Mouse (Mus musculus) limb, embryonic 13.5 days (tissue): ENCODE data around the gene C77080. TPM values are rescaled to one million over a fixed set of nuclear protein-coding genes. Genes with fewer than 3 reads are reported as not detected.
"Not testable (repeated sequence)": the region's sequence is repeated elsewhere in the genome, so short reads cannot be mapped to it uniquely, and the experiment has no call there.

Experiments used
- ATAC-seq: fragments of 200-750 bp; cut with Nextera tagmentation; 2 replicates; pipeline ENCODE4 v1.8.0; 2017; ENCODE audit warnings: low read depth, moderate number of reproducible peaks, moderate TSS enrichment; ENCODE audit not compliant: low FRiP score
- H3K27ac ChIP-seq: fragments of 300-500 bp; sonication (generic); 2 replicates; pipeline ENCODE4 v1.5.1; 2015; ENCODE audit warnings: inconsistent platforms, mild to moderate bottlenecking, moderate library complexity
- H3K27me3 ChIP-seq: fragments of 300-500 bp; sonication (generic); 2 replicates; pipeline ENCODE4 v1.6.1; 2015; ENCODE audit warnings: mild to moderate bottlenecking, inconsistent platforms
- H3K36me3 ChIP-seq: fragments of 300-500 bp; sonication (generic); 2 replicates; pipeline ENCODE4 v1.6.1; 2015; ENCODE audit warnings: inconsistent platforms, mild to moderate bottlenecking, moderate library complexity
- H3K4me1 ChIP-seq: fragments of 300-500 bp; sonication (generic); 2 replicates; pipeline ENCODE4 v1.6.1; 2015; ENCODE audit warnings: inconsistent platforms
- H3K4me2 ChIP-seq: fragments of 300-500 bp; sonication (generic); replicated peaks from 2 replicates; pipeline ENCODE4 v1.6.1; 2015; ENCODE audit warnings: inconsistent platforms, mild to moderate bottlenecking, moderate library complexity
- H3K4me3 ChIP-seq: fragments of 300-500 bp; sonication (generic); 2 replicates; pipeline ENCODE4 v1.5.1; 2015; ENCODE audit warnings: moderate library complexity, mild to moderate bottlenecking, inconsistent platforms
- H3K9ac ChIP-seq: fragments of 300-500 bp; sonication (generic); 2 replicates; pipeline ENCODE4 v1.6.1; 2015; ENCODE audit warnings: mild to moderate bottlenecking, inconsistent platforms
- H3K9me3 ChIP-seq: fragments of 300-500 bp; sonication (generic); 2 replicates; pipeline ENCODE4 v1.6.1; 2016; ENCODE audit warnings: inconsistent platforms
- WGBS: fragments of 180-500 bp; shearing (Covaris S2); methylation state at CpG from one replicate; pipeline ENCODE4 v1.1.7; 2015; 5-methylcytosine and 5-hydroxymethylcytosine counted together
- polyA plus RNA-seq: library from polyadenylated mRNA; unstranded; fragments of >200 nt; fragmentation: Nextera tagmentation; extraction: Ambion mirVana; gene quantifications from 2 replicates; pipeline ENCODE4 v1.2.1, GENCODE M21; 2015

Gene C77080
- polyA plus RNA-seq, 1 experiment from 2014 or later: 7.9 TPM

DNA sequence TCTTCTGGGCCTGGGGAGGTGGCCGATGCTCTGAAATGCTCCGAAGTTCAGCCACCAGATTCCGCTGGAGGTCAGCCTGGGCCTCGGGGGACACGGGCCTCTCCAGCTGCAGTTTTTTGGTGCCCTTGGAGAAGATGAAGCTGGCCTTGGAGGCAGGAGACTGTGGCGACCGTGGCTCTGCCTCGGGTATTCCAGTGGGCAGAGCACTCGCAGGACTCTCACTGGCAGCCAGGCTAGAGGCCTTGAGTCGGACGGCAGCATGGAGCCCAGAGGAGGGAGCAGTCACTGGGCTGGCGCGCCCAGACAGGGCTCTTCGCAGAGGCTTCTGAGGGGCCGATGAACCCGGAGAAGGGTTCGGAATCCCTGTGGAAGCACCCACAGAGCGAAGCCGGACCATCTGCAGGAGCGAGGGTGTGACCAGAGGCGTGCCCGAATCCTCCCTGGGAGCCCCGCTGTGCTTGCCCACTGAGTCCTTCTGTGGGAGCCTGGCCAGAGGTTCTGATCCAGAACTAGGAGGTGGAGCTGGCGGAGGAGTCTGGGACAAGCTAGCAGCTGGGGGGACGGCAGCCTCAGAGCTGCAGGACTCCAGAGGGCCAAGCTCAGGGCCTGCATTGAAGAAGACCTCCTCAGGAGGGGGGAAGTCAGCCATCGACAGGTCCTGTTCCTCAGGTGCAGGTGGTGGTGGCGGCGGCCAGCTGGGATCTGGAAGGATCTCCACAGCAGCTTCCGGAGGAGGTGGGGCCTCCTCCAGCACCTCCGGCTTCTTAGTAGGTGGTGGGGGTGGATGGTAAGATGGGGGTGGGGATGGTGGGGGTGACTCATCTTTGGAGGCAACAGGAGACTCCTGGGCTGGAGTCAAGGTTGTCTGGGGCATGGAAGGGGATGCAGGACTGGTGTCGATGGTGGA is 38.9 kb downstream of the C77080 start:
- Histone ChIP-seq H3K9me3 (no peaks in the 10 kb centered on the region), H3K36me3 (peaks cover 80% of the 10 kb centered on the region), H3K4me3 (no peak overlapping the region), H3K4me1 (peaks cover 75% of the 10 kb centered on the region), H3K27ac (no peak overlapping the region), H3K9ac (peak overlapping the region; percentile 1; the same call in 1 of the 2 replicates), H3K4me2 (no peak overlapping the region), H3K27me3 (peaks cover 31% of the 10 kb centered on the region)
- WGBS: 67% methylated on average over 31 of the region's 31 CpGs
- no peak for ATAC-seq

DNA sequence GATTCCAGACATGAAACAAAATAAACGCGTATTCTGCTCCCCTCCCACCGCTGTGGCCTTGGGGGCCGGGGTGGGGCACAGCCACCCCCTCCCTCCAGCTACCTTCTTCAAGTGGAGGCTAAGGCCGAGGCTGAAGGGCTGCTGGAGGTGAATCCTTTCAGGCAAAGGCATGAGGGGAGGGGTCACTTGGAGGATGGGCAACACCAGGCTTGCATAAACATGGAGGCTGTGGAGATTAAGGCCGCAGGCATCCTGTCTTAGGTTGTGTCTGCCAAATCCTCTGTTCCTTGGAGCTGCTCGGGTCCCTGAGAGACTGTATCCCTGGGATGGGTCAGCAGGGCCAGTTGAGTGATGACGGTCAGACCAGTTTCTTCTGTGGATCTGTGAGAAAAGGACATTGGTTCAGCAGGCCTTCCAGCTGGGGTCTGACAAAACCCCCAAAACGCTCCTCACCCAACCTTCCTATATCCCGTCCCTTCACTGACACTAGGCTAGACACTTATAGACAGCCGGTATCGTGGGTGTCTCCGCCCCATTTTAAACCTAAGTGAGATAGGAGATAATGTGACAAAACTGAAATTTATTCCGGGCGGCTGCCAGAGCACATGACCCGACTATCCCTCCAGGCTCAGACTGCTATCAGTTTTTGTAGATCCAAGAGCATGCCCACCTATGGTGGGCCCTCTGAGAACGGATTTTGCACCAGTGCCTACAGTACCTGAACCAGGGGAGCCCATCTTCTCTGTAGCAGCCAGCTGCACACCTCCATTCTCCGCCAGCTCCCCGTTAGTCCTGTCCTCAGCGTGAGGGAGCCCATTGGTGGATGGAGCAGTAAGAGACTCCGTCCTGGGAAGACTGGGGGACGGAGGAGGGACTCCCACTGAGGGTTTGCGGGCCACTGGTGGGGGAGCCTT is 39.9 kb downstream of the C77080 start:
- 76% methylated on average over 23 of the region's 23 CpGs for WGBS
- Histone ChIP-seq H3K27ac (no peak overlapping the region), H3K4me3 (no peak overlapping the region), H3K4me2 (no peak overlapping the region), H3K9me3 (no peaks in the 10 kb centered on the region), H3K4me1 (peaks cover 65% of the 10 kb centered on the region), H3K27me3 (peaks cover 31% of the 10 kb centered on the region), H3K9ac (no peak overlapping the region), H3K36me3 (peaks cover 89% of the 10 kb centered on the region)
- no peak for ATAC-seq

DNA sequence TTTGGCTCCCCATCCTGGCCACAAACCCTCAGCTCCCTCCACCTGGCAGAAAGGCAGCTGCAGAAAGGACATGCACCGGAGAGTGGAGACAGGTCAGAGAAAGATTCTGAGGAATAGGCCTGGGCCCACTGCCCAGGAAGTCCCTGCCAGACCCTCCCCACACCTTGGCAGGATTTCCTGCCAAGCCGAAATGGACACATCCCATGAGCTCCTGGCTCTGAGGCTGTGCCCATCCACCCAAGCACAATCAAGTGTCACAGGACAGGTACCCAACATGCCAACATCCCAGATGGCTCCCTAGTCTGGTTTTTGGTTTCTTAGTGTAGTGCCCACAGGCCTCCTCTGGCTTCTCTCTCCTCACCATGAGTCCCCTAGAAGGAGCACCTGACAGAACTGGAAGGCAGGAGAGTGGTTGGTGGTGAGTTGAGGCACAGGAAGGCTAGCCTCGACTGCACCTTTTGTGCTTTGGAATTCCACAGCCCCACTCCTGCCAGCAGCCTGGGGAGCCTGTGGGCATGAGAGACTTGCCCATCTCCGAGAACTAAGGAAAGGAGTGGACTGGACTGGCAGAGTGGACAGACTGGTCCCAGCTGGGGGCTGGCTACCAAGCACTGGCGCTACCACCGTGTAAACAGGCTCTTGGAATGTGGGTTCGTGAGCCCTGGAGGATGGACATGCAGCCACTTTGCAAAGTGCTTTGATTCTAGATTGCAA is 40.7 kb downstream of the C77080 start:
- no peak overlapping the region for H3K27ac ChIP-seq
- WGBS: 71% methylated on average over 7 of the region's 7 CpGs
- ATAC-seq: no peak
- H3K9ac ChIP-seq: no peak overlapping the region; the same call in 1 of the 2 replicates
- peaks cover 29% of the 10 kb centered on the region for H3K27me3 ChIP-seq
- H3K4me1 ChIP-seq: peaks cover 57% of the 10 kb centered on the region
- H3K4me3 ChIP-seq: no peak overlapping the region
- H3K9me3 ChIP-seq: no peaks in the 10 kb centered on the region
- H3K4me2 ChIP-seq: no peak overlapping the region
- peaks cover 96% of the 10 kb centered on the region for H3K36me3 ChIP-seq

DNA sequence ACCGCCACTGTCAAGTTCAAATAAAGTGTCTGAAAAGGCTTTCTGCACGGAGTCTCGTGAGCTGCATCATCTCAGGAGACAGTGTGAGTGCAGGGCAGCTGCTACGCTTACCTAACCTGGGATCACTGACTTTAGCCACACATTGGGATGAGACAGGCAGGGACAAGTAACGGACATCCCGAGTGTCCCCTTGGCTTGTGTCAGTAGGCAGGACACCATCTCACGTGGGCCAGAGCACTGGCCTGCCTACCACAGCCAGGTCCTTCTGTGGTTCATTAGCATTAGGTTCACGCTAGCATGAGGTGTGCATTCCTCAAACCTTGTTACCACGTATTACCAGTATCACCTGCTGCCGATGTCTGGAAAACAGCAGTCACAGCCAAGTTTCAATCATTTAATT is 42.0 kb downstream of the C77080 start:
- Histone ChIP-seq H3K9me3 (no peaks in the 10 kb centered on the region), H3K9ac (peak overlapping the region; percentile 39; the same call in 1 of the 2 replicates), H3K4me3 (no peak overlapping the region), H3K4me2 (peak overlapping the region; percentile 14; the same call in 1 of the 2 replicates), H3K27me3 (peaks cover 20% of the 10 kb centered on the region), H3K27ac (peak overlapping the region; percentile 81), H3K4me1 (peaks cover 46% of the 10 kb centered on the region), H3K36me3 (peaks cover 98% of the 10 kb centered on the region)
- ATAC-seq: no peak
- WGBS: 52% methylated on average over 10 of the region's 10 CpGs

DNA sequence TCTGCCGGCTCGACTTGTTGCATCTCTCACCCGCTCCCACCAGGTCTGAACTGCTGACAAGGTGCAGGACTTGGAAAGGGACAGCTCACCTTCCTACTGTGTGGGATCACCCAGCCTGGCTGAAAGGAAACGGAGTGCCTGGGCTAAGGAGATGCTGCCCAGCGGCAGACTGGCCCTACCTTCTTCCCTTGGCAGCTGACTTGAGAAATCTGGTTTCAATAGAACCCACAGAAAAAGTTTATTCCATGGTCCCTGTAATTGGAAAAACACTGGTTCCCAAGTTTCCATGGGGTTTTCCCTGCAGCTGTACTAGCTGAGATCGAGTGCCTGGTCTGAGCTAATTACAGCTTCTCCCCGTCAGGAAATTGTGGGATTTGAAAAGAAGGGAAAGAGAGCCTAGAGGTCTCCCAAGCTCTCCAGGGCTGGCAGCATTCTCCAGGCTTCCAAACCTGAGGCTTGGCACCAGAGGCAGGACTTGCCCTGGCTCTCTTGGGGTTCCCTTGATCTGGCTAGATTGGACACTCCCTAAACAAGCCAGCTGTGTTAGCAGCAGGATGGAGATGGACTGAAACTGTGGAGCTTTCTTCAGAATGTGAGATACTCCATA is 42.5 kb downstream of the C77080 start:
- Histone ChIP-seq H3K27ac (peak overlapping the region; percentile 81), H3K9me3 (no peaks in the 10 kb centered on the region), H3K4me2 (peak overlapping the region; percentile 14; the same call in 1 of the 2 replicates), H3K27me3 (peaks cover 17% of the 10 kb centered on the region), H3K4me3 (no peak overlapping the region), H3K4me1 (peaks cover 41% of the 10 kb centered on the region), H3K36me3 (peaks cover 99% of the 10 kb centered on the region), H3K9ac (peak overlapping the region; percentile 39)
- peak; percentile 16; the same call in 1 of the 2 replicates for ATAC-seq
- WGBS: 48% methylated on average over 7 of the region's 7 CpGs

DNA sequence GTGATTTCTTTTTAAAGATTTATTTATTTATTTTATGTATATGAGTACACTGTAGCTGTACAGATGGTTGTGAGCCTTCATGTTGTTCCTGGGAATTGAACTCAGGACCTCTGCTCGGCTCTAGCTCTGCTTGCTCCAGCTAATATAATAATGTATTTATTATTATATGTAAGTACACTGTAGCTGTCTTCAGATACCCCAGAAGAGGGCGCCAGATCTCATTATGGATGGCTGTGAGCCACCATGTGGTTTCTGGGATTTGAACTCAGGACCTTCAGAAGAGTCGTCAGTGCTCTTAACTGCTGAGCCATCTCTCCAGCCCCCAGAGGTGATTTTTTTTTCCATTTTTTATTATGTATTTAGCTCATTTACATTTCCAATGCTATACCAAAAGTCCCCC is 48.7 kb downstream of the C77080 start:
- H3K27me3 ChIP-seq, H3K4me1 ChIP-seq, H3K4me3 ChIP-seq, H3K27ac ChIP-seq, H3K9ac ChIP-seq, H3K4me2 ChIP-seq, H3K9me3 ChIP-seq, ATAC-seq: not testable (repeated sequence)
- H3K36me3 ChIP-seq: peaks cover 95% of the 10 kb centered on the region
- WGBS: 70% methylated on average over 3 of the region's 3 CpGs

DNA sequence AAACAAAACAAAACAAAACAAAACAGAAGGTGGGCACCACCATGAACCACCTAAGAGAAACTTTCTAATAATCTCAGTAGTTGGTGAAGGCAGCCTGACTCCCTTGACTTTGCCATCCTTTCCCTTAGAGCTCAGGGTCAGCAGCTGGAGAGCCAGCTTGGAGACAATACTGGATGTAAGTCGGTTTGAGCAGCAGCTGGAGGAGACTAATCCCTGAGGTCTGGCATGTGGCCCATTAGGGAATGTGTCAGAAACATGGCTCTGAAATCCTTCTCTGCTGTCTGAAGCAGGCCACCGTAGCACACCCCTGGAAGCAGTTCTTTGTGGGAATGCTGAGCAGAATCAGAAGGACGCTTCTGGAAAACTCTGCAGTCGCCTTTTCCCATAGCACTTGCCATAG is 49.7 kb downstream of the C77080 start:
- no peaks in the 10 kb centered on the region for H3K9me3 ChIP-seq
- WGBS: 83% methylated on average over 4 of the region's 4 CpGs
- no peak overlapping the region for H3K4me3 ChIP-seq
- ATAC-seq: no peak
- H3K27me3 ChIP-seq: no peaks in the 10 kb centered on the region
- no peak overlapping the region for H3K27ac ChIP-seq
- peaks cover 95% of the 10 kb centered on the region for H3K36me3 ChIP-seq
- no peak overlapping the region for H3K9ac ChIP-seq
- no peak overlapping the region for H3K4me2 ChIP-seq
- H3K4me1 ChIP-seq: no peaks in the 10 kb centered on the region

DNA sequence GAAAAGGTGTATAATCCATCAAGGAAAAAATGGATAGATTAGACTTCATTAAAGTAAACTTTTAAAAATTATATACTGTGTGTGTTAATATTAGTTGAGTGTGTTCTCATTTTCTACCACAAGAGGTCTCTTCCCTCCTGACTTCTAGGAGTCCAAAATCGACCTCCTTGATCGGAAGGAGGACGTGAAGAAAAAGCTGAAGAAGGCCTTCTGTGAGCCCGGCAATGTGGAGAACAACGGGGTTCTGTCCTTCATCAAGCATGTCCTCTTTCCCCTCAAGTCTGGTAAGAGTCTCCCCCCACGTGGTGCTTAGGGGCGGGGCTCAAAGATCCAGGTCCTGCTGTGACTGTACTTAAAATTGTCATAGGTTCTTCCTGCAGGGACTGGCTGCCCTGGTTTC is 51.7 kb downstream of the C77080 start:
- Histone ChIP-seq H3K4me1 (no peaks in the 10 kb centered on the region), H3K4me3 (no peak overlapping the region), H3K9me3 (no peaks in the 10 kb centered on the region), H3K9ac (no peak overlapping the region), H3K36me3 (peaks cover 94% of the 10 kb centered on the region), H3K27ac (no peak overlapping the region), H3K27me3 (no peaks in the 10 kb centered on the region), H3K4me2 (no peak overlapping the region)
- ATAC-seq: no peak
- 57% methylated on average over 7 of the region's 7 CpGs for WGBS

DNA sequence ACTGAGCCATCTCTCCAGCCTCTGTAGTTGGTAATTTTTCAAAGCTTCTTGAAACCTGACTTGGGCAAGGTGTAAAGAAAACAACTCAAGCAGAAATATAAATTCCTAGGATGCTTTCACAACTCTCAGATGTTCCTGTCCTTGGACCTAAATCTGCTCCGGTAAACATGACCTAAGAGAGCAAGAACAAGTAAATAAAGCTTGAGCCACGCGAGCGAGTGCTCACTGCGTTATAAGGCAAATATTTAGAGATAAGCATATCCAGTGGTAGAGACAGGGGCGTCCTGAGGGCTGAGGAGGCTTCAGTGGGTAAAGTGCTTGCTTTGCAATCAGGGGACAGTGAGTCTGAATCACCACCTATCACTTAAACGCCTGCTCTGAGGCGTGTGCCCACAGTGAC is 54.4 kb downstream of the C77080 start:
- H3K4me1 ChIP-seq: no peaks in the 10 kb centered on the region
- H3K4me3 ChIP-seq: no peak overlapping the region
- H3K4me2 ChIP-seq: no peak overlapping the region
- no peaks in the 10 kb centered on the region for H3K9me3 ChIP-seq
- no peak for ATAC-seq
- H3K27me3 ChIP-seq: no peaks in the 10 kb centered on the region
- H3K36me3 ChIP-seq: peaks cover 94% of the 10 kb centered on the region
- no peak overlapping the region for H3K27ac ChIP-seq
- H3K9ac ChIP-seq: no peak overlapping the region
- WGBS: 94% methylated on average over 8 of the region's 8 CpGs

DNA sequence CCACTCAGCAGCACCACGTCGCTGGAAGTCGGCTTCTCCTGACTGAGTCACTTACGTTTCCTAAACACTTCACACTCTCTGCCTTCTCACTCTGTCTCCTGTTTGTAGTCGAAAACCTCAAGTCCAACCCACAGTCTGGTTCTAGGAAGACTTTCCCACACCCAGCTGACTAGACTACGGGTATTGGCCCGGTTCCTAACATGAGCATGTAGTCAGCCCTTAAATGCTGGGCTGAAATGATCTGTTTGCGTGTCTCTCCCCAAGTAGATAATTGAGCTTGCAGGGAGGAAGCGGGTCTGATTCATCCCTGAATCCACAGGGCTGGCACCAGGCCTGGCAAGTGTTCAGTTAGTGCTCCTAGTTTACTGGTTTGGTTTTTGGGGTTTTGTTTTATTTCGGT is 56.5 kb downstream of the C77080 start:
- 96% methylated on average over 10 of the region's 10 CpGs for WGBS
- peaks cover 94% of the 10 kb centered on the region for H3K36me3 ChIP-seq

DNA sequence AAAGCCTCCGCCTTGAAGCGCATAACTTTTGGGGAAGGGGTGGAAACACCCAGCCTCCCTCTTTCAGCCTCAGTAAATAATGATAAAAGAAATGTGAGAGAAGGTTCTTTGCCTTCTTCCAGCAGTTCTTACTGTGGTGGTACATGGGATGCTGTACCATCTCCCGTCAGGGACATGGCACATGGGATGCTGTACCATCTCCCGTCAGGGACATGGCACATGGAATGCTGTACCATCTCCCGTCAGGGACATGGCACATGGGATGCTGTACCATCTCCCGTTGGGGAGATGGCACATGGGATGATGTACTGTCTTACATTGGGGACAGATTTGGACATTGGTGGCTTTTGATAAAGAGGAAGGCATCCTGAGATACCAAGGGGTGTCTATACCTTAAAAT is 63.7 kb downstream of the C77080 start:
- Histone ChIP-seq H3K4me3 (no peak overlapping the region), H3K36me3 (peaks cover 83% of the 10 kb centered on the region), H3K4me2 (no peak overlapping the region), H3K9me3 (no peaks in the 10 kb centered on the region), H3K4me1 (no peaks in the 10 kb centered on the region), H3K9ac (no peak overlapping the region), H3K27ac (no peak overlapping the region), H3K27me3 (no peaks in the 10 kb centered on the region)
- 95% methylated on average over 6 of the region's 6 CpGs for WGBS
- ATAC-seq: no peak

More for the DNA sequence above, 56.5 kb downstream of the C77080 start:
- no peak overlapping the region for H3K9ac ChIP-seq
- H3K4me1 ChIP-seq: no peaks in the 10 kb centered on the region
- H3K9me3 ChIP-seq: no peaks in the 10 kb centered on the region
- no peak overlapping the region for H3K4me3 ChIP-seq
- no peaks in the 10 kb centered on the region for H3K27me3 ChIP-seq
- no peak overlapping the region for H3K4me2 ChIP-seq
- no peak overlapping the region for H3K27ac ChIP-seq
- ATAC-seq: no peak
